Mouse (Mus musculus) erythroid progenitor cell, adult 5-6 weeks (primary cell): ENCODE data around the gene Ptprk. TPM values are rescaled to one million over a fixed set of nuclear protein-coding genes. Genes with fewer than 3 reads are reported as not detected.

ENCODE experiments used
- ATAC-seq: replicated peaks from 2 replicates; pipeline ENCODE4 v1.8.0; 2016; ENCODE audit warnings: moderate number of reproducible peaks, mild to moderate bottlenecking, moderate TSS enrichment, inconsistent platforms; ENCODE audit not compliant: poor library complexity, low FRiP score, severe bottlenecking
- total RNA-seq, 2 experiments: library from RNA; stranded (forward) in 1 of 2; stranded (reverse) in 1 of 2; fragments of 150-400 nt in 1 of 2; fragments of 186-747, 209-891 nt in 1 of 2; gene quantifications; 2 replicates each; pipeline versions ENCODE4 v1.2.3 to v1.2.4; 2015 to 2017; ENCODE audit warnings: low replicate concordance in 2 of 2

Gene Ptprk
- total RNA-seq, 2 experiments from 2014 or later: not detected

GRCm38 (mm10) chr10:28105247-28105646 lies 30.6 kb downstream of the Ptprk start:
- no peak for ATAC-seq

- ATAC-seq: no peak
These were observed 38.4 kb downstream of the Ptprk start for GRCm38 (mm10) chr10:28112826-28113589.

GRCm38 (mm10) chr10:28113879-28114278 lies 39.3 kb downstream of the Ptprk start:
- no peak for ATAC-seq

GRCm38 (mm10) chr10:28116982-28117381 lies 42.4 kb downstream of the Ptprk start:
- ATAC-seq: no peak

- no peak for ATAC-seq
These were observed 44.3 kb downstream of the Ptprk start for GRCm38 (mm10) chr10:28118783-28119365.

- ATAC-seq: no peak
These were observed 49.3 kb downstream of the Ptprk start for GRCm38 (mm10) chr10:28123881-28124280.

- no peak for ATAC-seq
These were observed 53.4 kb downstream of the Ptprk start for GRCm38 (mm10) chr10:28128011-28128410.

- no peak for ATAC-seq
These were observed 53.8 kb downstream of the Ptprk start for GRCm38 (mm10) chr10:28128450-28128849.

GRCm38 (mm10) chr10:28130422-28130821 lies 55.8 kb downstream of the Ptprk start:
- no peak for ATAC-seq

- ATAC-seq: no peak
These were observed 59.1 kb downstream of the Ptprk start for GRCm38 (mm10) chr10:28133770-28134169.

- no peak for ATAC-seq
These were observed 63.8 kb downstream of the Ptprk start for GRCm38 (mm10) chr10:28138399-28138798.

- no peak for ATAC-seq
These were observed 69.8 kb downstream of the Ptprk start for GRCm38 (mm10) chr10:28144459-28144858.

GRCm38 (mm10) chr10:28145326-28145725 lies 70.7 kb downstream of the Ptprk start:
- ATAC-seq: no peak

- no peak for ATAC-seq
These were observed 81.4 kb downstream of the Ptprk start for GRCm38 (mm10) chr10:28155688-28156685.

GRCm38 (mm10) chr10:28159716-28160115 lies 85.1 kb downstream of the Ptprk start:
- ATAC-seq: no peak

GRCm38 (mm10) chr10:28161306-28161705 lies 86.7 kb downstream of the Ptprk start:
- no peak for ATAC-seq

GRCm38 (mm10) chr10:28164250-28164649 lies 89.6 kb downstream of the Ptprk start:
- ATAC-seq: no peak

GRCm38 (mm10) chr10:28164746-28165145 lies 90.1 kb downstream of the Ptprk start:
- ATAC-seq: no peak

GRCm38 (mm10) chr10:28166610-28167009 lies 92.0 kb downstream of the Ptprk start:
- ATAC-seq: no peak

- ATAC-seq: no peak
These were observed 92.5 kb downstream of the Ptprk start for GRCm38 (mm10) chr10:28167097-28167496.
